Mouse (Mus musculus): ENCODE data around the gene Mmp2.
A peak's percentile ranks its signal among the peaks of the same experiment; 100 is the strongest.
"Not testable (repeated sequence)": the region's sequence is repeated elsewhere in the genome, so short reads cannot be mapped to it uniquely, and the experiment has no call there.

Gene Mmp2

DNA sequence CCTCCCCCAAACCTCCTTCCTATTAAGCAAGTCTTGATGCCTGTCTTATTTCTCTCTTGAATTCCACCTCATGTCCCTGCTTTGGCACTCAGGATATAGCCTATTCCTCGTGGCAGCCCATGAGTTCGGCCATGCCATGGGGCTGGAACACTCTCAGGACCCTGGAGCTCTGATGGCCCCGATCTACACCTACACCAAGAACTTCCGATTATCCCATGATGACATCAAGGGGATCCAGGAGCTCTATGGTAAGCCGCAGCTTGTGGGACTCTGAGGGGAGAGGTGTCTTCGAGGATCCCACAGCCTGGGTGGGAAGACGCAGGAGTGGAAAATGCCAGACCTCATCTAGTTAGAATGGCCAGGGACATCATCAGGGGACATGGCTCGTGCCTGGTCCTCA, 12.1 kb downstream of the Mmp2 start:
- no peak for DNase-seq

DNA sequence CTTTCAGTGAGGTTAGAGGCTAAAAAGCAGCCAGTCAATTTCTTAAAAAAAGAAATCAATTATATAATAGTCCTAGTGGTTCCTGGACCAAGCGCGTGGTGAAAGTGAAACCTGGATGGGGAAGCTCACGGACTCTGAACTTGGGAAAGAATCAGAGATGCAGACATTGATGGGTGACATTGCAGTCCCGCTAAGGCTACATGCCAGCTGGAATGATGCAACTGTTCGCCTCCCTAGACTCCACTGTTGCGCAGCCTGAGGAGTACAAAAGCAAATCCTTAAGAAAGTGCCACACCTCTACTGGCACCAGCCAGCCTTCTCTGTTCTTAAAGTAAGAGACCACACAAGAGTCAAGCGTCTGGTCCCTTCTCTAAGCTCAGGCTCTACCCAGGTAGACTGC, 12.8 kb downstream of the Mmp2 start:
- DNase-seq, result peak; percentile 6

DNA sequence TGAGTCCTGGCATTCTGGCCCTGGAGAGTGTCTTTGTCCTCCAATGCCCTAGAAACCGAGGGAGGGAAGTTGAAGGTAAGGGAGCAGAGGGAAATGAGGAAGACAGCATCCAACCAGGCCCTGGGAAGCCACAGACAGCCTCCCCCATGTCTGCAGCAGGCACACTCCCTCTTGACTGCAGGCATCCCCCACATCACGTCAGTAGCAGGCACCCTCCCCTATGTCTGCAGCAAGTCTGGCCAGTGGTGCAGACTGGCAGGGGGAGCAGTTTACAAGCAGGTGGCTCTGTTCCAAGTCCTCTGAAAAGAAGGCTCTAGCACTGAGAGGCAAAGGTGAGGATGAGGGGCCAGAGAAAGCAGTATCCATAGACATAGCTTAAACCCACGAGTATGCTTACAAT, 19.6 kb downstream of the Mmp2 start:
- no peak for DNase-seq

DNA sequence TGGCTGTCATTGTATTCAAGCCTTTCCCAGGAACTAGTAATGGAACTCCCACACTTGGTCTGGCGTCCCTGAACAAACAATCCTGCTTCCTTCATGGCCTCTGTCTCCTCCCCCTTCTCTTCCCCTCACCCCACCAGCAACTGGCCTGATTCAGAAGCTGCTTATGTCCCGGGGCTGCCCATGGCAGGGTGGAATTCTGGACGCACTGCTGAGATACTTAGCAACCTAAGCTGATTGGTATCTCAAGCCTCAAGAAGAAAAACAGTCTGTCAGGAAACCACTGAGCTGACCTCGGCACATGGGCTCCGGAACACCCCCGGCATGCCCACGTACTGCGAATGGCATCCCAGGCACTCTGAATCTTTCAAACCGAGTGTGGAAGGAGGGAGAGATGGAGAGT, 20.2 kb downstream of the Mmp2 start:
- DNase-seq, result peak; percentile 7

DNA sequence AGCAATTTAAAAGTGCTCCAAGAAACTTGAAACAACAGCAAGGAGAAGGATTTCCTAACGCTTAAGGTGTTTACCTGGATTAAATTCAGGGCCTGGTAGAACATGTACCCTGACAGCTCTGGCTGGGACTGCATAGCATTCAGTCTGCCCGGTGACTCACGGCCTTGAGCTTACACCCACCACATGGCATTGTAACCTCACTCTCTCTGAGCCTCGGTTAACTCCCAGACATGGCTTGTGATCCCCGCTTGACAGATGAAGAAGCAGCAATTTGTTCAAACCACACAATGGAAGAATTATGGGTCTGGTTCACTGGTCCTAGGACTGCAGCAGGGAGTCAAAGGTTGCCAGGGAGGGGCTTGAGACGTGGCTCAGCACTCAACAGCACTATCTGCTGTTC, 22.2 kb downstream of the Mmp2 start:
- DNase-seq, result peak; percentile 17

DNA sequence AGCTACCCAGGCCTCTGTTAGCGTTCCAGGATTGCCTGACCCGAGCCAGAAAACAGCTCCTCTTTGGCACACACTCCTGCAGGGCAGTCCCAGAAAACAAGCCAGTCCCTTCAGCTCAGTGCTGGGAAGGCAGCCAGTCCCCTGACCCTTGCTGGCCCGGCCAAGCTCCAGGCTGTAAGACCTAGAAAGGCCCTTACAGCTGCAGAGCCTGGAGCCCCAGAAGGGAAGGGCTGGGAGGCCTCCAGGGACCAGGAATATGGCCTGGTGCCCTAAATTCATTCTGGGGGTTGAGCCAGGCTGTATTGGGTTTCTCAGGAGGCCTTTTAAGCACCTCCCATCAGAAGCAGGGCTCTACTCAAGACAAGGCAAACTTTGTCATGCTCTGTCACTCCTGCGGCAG, 23.1 kb downstream of the Mmp2 start:
- peak; percentile 72 for DNase-seq

DNA sequence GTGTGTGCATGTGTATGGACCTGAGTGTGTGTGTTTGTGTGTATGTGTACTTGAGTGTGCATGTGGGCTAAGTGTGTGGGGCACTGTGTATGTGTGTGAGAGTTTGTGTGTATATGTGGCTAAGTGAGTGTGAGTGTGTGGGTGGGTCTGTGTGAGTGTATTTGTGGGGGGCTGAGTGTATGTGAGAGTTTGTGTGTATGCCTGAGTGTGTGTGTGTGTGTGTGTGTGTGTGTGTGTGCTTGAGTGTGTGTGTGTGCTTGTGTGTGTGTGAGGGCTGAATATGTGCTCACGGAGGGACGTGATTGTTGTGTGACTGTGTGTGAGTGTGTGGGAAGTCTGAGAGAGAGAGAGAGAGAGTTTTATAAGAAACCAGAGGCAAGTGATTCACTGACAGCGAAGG, 24.3 kb downstream of the Mmp2 start:
- no peak for DNase-seq

DNA sequence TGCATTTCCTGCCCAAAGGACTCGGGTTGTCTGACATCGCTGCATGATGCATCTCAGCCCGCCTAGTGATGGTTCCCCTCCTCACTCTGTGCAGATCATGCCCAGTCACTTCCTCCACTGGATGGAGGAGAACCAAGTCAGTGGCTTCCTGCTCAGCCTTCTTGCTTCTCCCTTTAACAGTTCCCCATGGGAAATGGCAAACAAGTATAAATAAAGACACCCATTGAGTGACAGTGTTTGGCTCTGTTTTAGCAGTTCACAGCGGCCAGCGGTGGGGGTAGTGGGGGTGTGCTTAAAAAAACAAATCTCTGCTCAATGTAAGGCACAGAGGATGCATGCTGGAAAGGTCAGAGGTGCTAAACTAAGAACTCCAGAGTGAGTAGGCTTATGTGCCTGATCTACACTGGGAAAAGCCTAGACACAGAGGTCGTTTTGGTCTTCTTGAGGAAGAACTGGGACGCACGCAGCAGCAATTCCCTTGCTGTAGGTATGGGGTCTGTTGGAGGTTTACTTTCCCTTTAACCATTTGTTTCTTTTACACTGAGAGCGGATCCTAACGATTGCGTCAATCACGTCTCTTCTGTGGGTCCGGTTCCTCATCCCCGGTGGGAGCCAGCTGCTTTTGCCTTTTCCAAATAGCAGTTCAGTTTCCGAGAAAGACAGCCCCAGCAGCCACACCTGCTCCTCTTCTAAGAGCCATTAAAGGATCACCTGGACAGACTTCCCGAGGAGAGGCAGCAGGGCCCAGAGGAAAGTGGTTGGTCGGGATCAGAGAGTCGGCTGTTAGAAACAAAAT, 26.3 kb downstream of the Mmp2 start:
- peak; percentile 7 for DNase-seq

DNA sequence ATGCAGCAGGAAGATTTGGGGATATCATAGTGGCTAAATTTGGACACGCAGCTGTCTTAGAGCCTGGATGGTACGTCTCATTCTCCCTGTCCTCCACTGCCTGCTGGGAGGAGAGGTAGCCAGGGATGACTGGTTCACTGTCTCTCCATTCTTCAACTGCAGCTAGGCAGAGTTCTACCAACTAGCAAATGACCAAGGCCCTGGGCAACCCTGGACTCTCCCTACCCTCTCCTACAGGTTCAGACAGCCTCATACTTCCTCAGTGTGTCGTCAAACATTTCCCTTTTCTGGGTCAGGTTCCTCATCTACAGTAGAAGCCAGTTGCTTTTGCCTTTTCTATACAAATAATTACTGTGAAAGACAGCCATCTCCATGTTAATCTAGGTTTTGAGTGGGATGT, 27.6 kb downstream of the Mmp2 start:
- no peak for DNase-seq

DNA sequence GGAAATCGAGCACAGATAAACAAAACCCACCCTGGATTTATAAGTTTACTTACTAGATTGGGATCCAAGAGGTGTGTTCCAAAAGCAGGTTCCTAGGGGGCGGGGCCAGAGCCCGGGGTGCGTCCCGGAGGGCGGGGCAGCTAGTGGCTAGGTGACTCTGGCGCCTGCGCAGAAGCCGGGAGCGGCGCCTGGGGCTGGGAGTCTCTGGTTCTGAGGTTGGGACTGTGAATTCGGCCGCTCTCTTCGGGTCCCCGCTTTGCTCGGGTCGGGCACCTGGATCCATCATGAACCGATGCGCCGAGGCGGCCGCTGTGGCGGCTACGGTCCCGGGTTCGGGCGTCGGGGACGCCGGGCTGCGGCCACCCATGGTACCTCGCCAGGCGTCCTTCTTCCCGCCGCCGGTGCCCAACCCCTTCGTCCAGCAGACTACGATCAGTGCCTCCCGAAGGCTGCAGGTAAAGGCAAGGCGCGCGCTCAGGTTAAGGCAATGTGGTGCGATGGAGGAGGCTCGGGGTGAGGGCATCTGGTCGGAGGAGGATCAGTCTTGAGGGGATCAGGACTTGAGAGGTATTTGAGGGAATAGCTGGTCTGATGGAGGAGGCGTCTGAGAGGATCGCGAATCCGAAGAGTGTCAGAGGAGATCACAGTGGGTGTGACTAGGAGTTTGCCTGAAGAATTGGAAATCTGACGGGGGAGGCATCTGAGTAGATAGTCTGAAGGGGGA, 28.2 kb downstream of the Mmp2 start, which contains the start of gene Lpcat2:
Lpcat2 (plus strand) TSS at position 169 of the 724 bp plus-strand sequence.
- DNase-seq, result peak; percentile 60

DNA sequence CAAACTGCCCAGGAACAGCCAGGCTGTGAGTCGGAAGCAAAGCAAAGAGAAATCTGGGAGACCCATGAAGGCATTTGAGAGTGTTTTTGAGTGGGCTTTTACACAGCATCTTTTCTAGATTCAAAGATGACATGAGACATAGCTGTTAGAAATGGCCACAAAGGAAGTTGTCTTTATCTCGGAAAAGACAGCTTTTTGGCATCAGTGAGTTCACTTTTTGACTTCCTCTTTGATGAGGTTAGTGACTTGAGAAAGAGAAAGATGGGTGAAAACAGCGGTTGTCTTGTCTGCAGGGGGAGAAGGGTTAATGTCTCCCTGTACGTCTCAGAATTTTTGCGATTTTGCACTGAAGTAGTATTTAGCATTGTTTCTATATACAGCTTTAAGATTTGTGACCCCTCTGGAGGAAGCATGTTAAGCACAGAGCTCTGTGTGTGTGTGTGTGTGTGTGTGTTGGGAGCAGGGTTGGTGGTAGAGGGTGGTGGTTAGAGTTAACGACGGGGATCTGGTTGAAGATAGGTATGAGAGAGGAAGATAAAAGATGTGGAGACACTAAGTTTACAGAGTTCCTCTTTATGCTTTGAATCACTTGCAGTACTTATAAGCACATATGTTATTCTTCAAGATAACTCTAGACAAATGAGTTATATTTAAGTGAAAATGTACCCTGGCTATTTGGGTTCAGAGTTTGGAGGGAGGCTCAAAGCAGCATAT, 29.3 kb downstream of the Mmp2 start:
- no peak for DNase-seq

DNA sequence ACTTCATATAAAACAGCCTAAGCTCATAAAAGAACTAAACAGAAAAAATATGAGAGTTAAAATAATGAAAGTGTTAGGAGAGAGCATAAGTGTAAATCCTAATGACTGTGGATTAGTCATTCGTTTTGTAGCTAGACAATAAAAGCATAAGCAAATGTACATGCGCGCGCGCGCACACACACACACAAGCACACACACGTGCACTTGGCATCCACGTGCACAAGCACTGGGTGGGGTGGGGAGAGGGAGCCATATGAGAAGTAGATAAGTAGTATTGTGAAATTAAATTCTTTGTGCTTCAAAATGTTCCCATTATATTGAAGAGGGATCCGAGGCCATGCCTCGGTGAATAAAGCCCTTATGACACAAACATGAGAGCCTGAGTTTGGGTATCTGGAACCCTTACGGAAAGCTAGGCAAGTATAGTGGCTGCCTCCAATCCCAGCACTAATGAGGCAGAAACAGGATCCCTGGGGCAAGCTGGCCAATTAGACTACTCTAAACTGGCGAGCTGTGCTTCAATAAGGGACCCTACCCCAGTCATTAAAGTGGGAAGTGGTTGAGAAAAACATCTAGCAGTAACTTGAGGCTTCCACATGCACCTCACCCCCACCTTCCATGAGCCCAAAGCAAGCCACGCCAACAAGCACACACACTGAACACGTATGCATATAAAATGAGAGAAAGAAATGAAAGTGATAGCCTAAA, 31.5 kb downstream of the Mmp2 start:
- DNase-seq, result no peak

DNA sequence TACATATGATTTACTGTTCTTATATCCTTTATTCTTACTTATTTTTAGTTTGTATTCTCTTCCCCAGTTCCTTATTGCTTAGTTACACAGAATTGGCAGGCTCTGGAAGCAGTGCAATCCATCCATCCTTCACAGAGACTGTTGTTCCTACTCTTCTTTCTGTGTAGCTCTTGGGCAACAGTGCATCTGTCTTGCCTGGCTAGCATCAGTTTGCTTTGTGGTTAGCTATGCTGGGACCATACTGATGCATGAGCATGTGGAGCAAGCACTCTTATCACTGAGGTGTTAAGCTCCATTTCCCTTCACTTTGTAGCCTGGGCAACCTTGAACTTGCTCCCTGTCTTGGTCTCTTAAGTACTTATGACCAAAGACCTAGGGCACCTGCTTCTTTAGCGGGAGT, 34.9 kb downstream of the Mmp2 start:
- no peak for DNase-seq

DNA sequence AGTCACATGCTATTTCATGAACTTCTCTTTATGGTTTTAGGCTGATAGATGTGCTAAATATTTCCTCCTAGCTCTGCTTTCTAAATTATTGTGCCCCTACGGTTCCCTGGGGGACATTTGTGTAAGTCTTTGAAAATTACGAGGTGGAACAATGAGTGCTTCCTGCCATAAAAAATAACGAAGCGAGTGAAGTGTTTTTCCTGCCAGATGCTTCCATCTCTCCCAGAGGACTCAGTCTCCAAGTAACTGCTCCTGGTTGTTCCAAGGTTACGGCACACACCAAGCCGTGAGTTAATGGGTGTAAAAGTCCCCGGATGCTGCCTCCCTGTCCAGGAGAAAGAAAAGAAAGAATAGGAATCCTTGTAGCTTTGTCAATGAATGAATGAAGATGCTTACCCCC, 43.2 kb downstream of the Mmp2 start:
- DNase-seq, result no peak

DNA sequence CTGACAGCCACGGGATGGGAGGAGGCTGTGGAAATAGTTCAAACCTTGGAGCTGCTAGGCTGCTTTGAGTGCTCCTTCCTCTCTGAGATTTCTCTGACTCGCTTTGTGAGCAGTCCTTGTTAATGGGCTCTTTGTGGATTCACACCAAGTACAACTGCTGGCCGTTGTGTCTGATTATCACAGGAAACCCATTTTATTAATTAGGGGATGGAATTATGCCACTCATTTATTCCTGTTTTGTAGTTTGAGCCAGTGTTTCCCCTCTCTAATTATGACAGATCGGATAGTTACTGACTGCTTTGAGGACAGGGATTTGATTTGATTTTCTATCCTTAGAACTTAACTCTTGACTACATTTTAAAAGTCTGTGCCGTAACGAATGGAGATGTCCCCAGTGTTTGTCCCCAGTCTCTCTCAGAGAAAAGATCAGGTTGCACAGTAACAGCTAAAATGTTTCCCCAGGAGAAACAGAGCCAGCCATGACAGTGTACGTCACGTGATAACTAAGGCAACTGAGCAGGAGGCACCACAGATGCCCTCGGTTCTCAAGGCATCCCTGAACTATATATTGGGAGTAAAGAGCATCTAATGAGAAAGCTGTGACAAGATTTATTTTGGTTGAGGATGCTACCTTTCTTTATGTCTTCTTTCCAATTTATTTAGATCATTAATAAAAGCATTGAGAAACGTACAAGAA, 45.1 kb downstream of the Mmp2 start:
- no peak for DNase-seq

DNA sequence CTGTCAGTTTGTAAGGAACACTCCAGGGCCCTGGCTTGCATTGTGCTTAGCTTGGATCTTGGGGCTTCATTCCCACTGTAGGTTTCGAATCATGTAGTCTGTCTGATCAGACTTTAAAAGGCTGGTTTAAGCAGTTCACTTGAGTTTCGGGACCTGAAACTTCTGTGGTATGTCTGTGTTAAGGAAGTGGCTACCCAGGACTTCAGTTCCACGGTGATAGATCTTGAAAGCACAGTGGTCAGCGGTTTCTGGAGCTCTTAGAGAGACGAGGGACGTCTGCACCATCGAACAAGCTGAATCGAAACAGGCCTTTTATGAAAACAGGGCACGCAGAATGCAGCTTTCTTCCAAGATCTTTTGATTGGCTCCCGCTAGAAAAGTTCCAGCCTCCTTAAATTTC, 48.7 kb downstream of the Mmp2 start:
- peak; percentile 7 for DNase-seq

DNA sequence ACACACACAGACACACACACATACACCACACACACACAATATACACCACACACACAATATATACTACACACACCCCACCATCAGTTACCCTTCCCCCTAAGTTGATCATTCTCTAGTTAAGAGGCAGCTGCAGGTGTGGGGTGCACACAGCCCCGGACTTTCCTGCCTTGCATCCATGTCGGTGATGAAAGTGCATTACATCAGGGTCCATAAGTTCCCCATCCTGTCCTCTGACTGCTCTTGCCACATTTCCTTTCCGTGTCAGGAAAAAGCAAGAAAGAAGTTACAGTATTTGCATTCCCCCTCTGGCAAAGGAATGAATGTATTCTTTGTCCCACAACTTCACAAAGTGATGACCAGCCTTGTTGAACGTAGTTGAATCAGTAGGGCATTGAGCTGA, 54.2 kb downstream of the Mmp2 start:
- no peak for DNase-seq

DNA sequence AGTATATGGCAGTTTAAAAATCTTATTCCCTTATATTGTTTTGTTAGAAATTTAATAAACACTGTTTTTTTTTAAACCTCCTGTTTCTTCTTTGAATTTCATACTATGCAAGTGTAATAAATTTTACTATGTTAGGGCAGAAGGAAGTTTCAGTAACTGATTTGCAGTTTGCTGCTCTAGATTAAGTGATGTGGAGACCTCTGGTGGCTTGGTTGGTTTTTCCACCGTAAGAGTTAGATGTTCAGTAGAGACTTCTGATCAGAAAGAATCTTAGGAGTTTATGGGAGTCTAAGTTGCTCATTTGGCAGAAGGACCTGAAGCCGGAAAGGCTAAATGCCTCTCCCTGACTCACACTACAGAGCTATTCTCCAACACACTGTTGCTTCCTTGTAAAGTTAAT, 56.7 kb downstream of the Mmp2 start:
- peak; percentile 19 for DNase-seq

DNA sequence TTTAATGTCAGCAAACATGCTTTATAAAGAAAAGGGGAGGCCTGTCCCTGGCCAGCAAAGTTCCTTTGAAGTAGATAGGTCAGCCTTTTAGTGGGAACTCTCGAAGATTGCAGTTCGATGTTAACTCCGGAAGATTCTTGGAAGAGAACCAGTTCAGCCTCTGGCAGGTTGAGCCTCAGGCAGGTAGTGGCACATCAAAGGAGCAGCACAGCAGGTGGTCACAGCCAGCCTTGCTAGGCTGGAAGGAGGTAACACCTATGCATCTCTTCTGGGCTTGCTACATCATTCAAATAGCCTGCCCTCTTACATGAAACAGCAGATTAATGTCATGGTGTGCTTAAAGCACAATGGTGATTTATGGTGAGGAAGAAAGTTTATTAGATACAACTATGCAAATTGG, 65.1 kb downstream of the Mmp2 start:
- DNase-seq, result not testable (repeated sequence)

DNA sequence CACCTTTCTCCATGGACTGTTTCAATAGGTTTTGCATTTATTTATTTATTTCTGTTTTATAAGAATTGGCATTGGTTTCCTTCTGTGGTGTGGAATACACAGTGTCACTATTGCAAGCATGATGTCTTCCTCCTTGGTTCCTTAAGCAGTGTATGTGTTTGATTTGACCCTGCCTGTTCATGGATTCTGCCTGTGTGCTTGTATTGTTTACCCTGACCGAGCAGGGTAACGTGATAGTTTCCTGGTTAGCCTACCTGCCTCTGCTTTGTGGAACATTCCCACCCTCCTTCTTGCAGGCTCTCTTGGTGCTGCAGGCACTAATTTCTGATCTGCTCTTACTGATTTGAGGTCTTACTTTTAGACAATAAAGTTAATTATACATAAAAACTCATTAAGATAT, 66.8 kb downstream of the Mmp2 start:
- DNase-seq, result no peak

DNA sequence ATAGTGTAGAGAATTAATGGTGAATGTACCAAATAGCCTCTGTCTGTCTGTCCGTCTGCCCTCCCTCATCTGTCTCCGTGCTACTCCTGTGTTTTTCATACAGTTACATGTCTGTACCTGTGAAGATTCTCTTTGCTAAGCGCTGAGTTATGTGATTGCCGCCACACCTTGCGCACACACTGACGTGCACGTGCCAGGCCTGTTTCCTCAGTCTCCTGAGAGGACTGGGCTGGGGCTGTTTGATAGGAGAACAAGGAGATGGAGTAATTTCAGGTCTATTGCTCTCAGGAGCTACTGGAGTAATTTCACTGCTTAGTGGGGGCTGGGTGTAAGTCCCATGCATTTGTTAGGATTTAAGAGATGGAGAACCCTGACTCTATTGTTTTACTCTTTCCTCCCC, 68.0 kb downstream of the Mmp2 start:
- no peak for DNase-seq

DNA sequence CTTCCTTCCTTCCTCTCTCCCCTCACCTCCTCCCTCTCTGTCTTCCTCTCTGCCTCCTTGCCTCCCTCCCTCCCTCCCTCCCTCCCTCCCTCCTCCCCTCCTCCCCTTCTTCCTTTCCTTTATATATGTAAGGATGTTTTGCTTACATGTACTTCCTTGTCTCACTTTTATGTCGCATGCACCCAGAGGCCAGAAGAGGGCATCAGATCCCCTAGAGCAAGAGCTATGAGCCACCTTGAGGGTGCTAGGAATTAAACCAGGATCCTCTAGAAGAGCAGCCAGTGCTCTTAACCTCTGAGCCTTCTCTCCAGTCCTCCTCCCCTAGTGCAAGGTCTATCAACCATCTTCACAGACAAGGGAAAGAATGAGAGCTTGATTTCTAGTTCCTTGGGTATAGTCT, 69.0 kb downstream of the Mmp2 start:
- no peak for DNase-seq

DNA sequence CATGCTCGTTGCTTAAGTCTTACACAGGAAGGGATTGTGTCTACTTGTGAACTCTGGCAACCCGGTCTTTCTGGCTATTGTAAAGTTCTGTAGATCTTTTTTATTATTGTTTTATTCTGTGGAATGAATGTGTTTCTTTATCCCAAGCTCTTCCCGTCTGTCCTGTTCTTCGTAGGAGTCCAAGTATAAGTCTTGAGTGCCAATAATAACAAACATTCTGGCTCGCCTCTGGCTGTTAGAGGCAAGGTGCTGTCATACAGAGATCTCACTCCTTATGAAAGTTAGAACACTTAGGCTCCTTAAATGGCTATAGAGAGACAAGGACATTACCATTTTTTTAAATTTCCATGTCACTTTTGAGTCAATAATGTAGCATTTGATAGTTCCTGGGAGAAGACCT, 69.5 kb downstream of the Mmp2 start:
- DNase-seq, result peak; percentile 3

Data from kidney, adult 9 months (tissue).